Mouse (Mus musculus) intestine, embryonic 16.5 days (tissue): Measurements from ENCODE around the gene Sorcs2. TPM values are rescaled to one million over a fixed set of nuclear protein-coding genes. Genes with fewer than 3 reads are reported as not detected.

Experiments used
- ATAC-seq: fragments of 200-750 bp; cut with Nextera tagmentation; 2 replicates; pipeline ENCODE4 v1.8.0; 2017; ENCODE audit warnings: moderate TSS enrichment, moderate library complexity
- H3K27ac ChIP-seq: fragments of 300-500 bp; sonication (generic); 2 replicates; pipeline ENCODE4 v1.5.1; 2014; ENCODE audit warnings: mild to moderate bottlenecking, low read length
- H3K27me3 ChIP-seq: fragments of 300-500 bp; sonication (generic); replicated peaks from 2 replicates; pipeline ENCODE4 v1.6.1; 2014; ENCODE audit warnings: low read length, control low read depth, mixed read lengths; ENCODE audit not compliant: control insufficient read depth, insufficient read depth
- H3K36me3 ChIP-seq: fragments of 300-500 bp; sonication (generic); 2 replicates; pipeline ENCODE4 v1.6.1; 2014; ENCODE audit warnings: low read length, control low read depth; ENCODE audit not compliant: control insufficient read depth, insufficient read depth
- H3K4me1 ChIP-seq: fragments of 300-500 bp; sonication (generic); 2 replicates; pipeline ENCODE4 v1.6.1; 2014; ENCODE audit warnings: low read length, control low read depth, mixed read lengths; ENCODE audit not compliant: control insufficient read depth, insufficient read depth
- H3K4me2 ChIP-seq: fragments of 300-500 bp; sonication (generic); 2 replicates; pipeline ENCODE4 v1.6.1; 2014; ENCODE audit warnings: low read depth, low read length, control low read depth
- H3K4me3 ChIP-seq: fragments of 300-500 bp; sonication (generic); 2 replicates; pipeline ENCODE4 v1.5.1; 2014; ENCODE audit warnings: mild to moderate bottlenecking, low read length
- H3K9ac ChIP-seq: fragments of 300-500 bp; sonication (generic); 2 replicates; pipeline ENCODE4 v1.6.1; 2014; ENCODE audit warnings: low read depth, low read length
- H3K9me3 ChIP-seq: fragments of 300-500 bp; sonication (generic); 2 replicates; pipeline ENCODE4 v1.6.1; 2016; ENCODE audit warnings: low read length, control low read depth; ENCODE audit not compliant: control insufficient read depth
- WGBS: fragments of 180-500 bp; shearing (Covaris S2); extraction: QIAGEN DNeasy Blood & Tissue Kit; methylation state at CpG from one replicate; pipeline ENCODE4 v1.1.7; 2014; 5-methylcytosine and 5-hydroxymethylcytosine counted together
- polyA plus RNA-seq: library from polyadenylated mRNA; unstranded; fragments of >200 nt; fragmentation: Nextera tagmentation; extraction: Ambion mirVana; gene quantifications from 2 replicates; pipeline ENCODE4 v1.2.1, GENCODE M21; 2015

Sorcs2 gene
- polyA plus RNA-seq, 1 experiment from 2014 or later = 8.3 TPM

GRCm38 (mm10) chr5:35981976-35982375 lies 416.0 kb downstream of the Sorcs2 start:
- Histone ChIP-seq H3K36me3 (peaks cover 4% of the 10 kb centered on the region; the same call in 1 of the 2 replicates), H3K4me2 (no peak overlapping the region)
- WGBS = 38% methylated on average over 4 of the region's 4 CpGs

DNA sequence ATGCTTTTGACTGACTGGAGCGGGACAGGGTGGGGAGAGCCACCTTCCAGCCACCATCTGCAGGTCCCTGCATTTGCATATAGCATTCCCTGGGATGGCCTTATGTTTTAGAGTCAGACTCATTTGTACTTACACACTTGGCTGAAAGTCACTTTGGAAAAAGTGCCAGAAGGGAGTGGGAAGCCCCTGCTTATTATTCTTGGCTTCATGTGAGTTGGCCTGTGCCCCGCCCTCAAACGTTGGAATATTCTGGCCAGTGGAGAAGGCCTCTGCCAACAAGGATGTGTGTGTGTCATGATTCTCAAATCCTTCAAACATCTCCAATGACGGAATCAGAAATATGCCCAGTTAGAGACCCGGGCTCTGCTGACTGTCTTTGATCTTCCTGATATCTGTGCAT lies 416.6 kb downstream of the Sorcs2 start:
- no peak overlapping the region for H3K4me2 ChIP-seq
- no peaks in the 10 kb centered on the region for H3K9me3 ChIP-seq
- H3K4me1 ChIP-seq = no peaks in the 10 kb centered on the region
- H3K9ac ChIP-seq = no peak overlapping the region
- no peak overlapping the region for H3K4me3 ChIP-seq
- WGBS = 81% methylated on average over 5 of the region's 5 CpGs
- ATAC-seq = no peak
- H3K36me3 ChIP-seq = 0 out of 2 replicates have a peak, but pooled peaks cover 4% of the 10 kb centered on the region
- no peak overlapping the region for H3K27ac ChIP-seq
- H3K27me3 ChIP-seq = no peaks in the 10 kb centered on the region

More at GRCm38 (mm10) chr5:35981976-35982375, 416.0 kb downstream of the Sorcs2 start:
- H3K4me3 ChIP-seq = no peak overlapping the region
- H3K9me3 ChIP-seq = no peaks in the 10 kb centered on the region
- H3K9ac ChIP-seq = no peak overlapping the region
- no peaks in the 10 kb centered on the region for H3K27me3 ChIP-seq
- no peaks in the 10 kb centered on the region for H3K4me1 ChIP-seq
- H3K27ac ChIP-seq = no peak overlapping the region
- ATAC-seq = peak; percentile 58; the same call in 1 of the 2 replicates

DNA sequence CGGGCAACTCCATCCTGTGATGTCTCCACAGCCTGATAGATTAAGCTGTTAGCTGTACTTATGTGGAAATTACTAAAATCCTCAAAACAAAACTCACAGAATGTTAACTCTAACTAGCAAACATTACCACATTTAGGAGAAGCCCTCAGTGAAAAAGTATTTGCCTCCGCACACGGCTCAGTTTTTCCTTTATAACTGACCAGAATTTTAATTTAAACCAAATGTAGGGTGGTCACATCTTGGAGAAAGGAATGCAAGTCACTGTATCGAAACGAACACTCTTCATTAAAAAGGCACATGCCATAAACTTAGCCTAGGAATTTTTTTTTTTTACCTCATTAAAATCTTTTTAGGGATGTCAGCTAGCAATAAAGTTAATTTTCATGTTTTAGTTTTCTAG lies 417.4 kb downstream of the Sorcs2 start:
- H3K27ac ChIP-seq = no peak overlapping the region
- H3K4me2 ChIP-seq = no peak overlapping the region
- 91% methylated on average over 5 of the region's 5 CpGs for WGBS
- H3K36me3 ChIP-seq = 0 out of 2 replicates have a peak, but pooled peaks cover 4% of the 10 kb centered on the region
- no peaks in the 10 kb centered on the region for H3K4me1 ChIP-seq
- H3K4me3 ChIP-seq = no peak overlapping the region
- no peaks in the 10 kb centered on the region for H3K27me3 ChIP-seq
- H3K9ac ChIP-seq = no peak overlapping the region
- no peak for ATAC-seq
- H3K9me3 ChIP-seq = no peaks in the 10 kb centered on the region

DNA sequence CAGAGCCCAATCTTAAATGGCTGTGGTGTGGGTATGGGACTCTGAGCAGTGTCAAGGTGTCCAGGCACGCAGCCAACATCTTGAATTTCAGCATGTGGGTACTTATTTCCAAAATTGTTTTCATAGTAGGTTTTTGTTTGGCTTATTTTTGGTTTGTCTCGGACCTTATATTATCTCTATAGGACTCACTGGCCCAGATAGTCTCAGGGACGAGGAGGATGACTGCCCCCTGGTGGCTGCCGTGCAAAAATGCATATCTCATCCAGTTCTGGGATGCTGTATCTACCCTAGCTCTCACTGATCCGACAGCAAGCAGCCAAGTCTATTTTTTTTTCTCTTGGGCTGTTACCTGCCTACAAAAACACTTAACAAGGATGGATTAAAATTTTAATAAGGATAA lies 422.3 kb downstream of the Sorcs2 start:
- ATAC-seq = 0 out of 2 replicates have a peak, but pooled peaks have one; percentile 49

DNA sequence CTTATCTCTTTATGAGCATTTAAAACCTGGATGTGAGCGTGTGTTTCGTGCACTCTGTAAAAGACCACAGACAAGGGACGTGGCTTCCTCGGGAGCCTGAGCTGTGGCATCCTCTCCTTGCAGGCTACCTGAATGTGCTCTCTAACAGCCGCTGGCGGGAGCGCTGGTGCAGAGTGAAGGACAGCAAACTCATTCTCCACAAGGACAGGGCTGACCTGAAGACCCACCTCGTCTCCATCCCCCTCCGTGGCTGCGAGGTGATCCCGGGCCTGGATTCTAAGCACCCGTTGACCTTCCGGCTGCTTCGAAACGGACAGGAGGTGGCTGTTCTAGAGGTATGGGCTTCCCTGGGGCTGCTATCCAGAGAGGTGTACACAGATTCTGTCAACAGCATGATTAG lies 423.7 kb downstream of the Sorcs2 start:
- WGBS = 78% methylated on average over 15 of the region's 15 CpGs
- Histone ChIP-seq H3K4me3 (no peak overlapping the region), H3K36me3 (no peaks in the 10 kb centered on the region)

More for the DNA sequence above, 422.3 kb downstream of the Sorcs2 start:
- Histone ChIP-seq H3K4me1 (peaks cover 16% of the 10 kb centered on the region), H3K4me3 (no peak overlapping the region), H3K9ac (no peak overlapping the region), H3K27me3 (no peaks in the 10 kb centered on the region), H3K4me2 (no peak overlapping the region), H3K9me3 (no peaks in the 10 kb centered on the region), H3K27ac (no peak overlapping the region), H3K36me3 (no peaks in the 10 kb centered on the region)
- 11% methylated on average over 5 of the region's 5 CpGs for WGBS

DNA sequence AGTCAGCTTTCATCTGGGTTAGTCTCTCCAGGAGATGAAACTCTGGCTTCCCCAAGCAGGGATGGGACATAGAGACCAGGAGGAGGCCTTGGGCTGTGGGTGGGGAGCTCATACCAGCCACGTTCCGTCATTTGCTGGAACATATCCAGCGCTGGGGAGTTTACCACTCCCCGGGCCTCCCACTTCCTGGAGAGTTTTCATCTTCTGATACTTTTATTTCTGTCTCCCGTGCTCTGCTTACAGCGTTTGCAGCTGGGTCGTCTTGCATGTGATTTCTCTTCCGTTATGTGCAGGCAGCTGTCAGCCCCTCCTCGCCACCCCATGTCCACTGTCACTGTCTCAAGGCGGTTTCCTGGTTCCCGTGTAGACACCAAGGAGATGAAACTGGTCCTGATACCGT lies 424.1 kb downstream of the Sorcs2 start:
- H3K36me3 ChIP-seq = peaks cover under 1% of the 10 kb centered on the region; the same call in 1 of the 2 replicates
- WGBS = 39% methylated on average over 12 of the region's 12 CpGs
- H3K4me2 ChIP-seq = peak overlapping the region; percentile 23; the same call in 1 of the 2 replicates
- peak overlapping the region; percentile 76 for H3K27ac ChIP-seq
- peak; percentile 79 for ATAC-seq
- no peaks in the 10 kb centered on the region for H3K27me3 ChIP-seq
- H3K9me3 ChIP-seq = no peaks in the 10 kb centered on the region
- peaks cover 23% of the 10 kb centered on the region for H3K4me1 ChIP-seq
- H3K4me3 ChIP-seq = no peak overlapping the region
- H3K9ac ChIP-seq = peak overlapping the region; percentile 0; the same call in 1 of the 2 replicates

More for the DNA sequence above, 423.7 kb downstream of the Sorcs2 start:
- H3K4me2 ChIP-seq = peak overlapping the region; percentile 23; the same call in 1 of the 2 replicates
- no peak for ATAC-seq
- 0 out of 2 replicates have a peak overlapping the region, but pooled peaks have one; percentile 41 for H3K9ac ChIP-seq
- no peaks in the 10 kb centered on the region for H3K9me3 ChIP-seq
- H3K4me1 ChIP-seq = peaks cover 23% of the 10 kb centered on the region
- no peaks in the 10 kb centered on the region for H3K27me3 ChIP-seq
- peak overlapping the region; percentile 67 for H3K27ac ChIP-seq

DNA sequence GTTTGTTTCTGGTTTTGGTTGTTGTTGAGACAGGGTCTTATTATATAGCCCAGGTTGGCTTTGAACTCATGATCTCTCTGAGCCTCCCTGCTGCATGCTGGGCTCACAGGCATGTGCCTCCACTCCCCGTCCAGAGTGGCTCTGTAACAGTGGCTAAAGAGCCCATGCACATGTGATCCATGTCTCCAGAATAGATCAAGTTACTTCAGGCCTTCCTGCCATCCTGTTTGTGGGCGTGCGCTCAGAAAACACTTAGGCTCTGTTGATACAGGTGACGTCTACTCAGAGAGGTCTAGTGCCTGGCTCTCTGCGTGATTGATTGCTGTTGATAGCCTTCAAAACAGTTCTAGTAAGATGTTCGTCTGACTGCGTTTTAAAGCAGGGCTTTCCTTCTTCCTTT lies 425.2 kb downstream of the Sorcs2 start:
- Histone ChIP-seq H3K4me3 (no peak overlapping the region), H3K27me3 (no peaks in the 10 kb centered on the region), H3K9ac (no peak overlapping the region), H3K36me3 (peaks cover 10% of the 10 kb centered on the region), H3K9me3 (no peaks in the 10 kb centered on the region), H3K4me1 (peaks cover 23% of the 10 kb centered on the region), H3K27ac (no peak overlapping the region), H3K4me2 (no peak overlapping the region)
- WGBS = 56% methylated on average over 7 of the region's 7 CpGs
- no peak; the same call in 1 of the 2 replicates for ATAC-seq

DNA sequence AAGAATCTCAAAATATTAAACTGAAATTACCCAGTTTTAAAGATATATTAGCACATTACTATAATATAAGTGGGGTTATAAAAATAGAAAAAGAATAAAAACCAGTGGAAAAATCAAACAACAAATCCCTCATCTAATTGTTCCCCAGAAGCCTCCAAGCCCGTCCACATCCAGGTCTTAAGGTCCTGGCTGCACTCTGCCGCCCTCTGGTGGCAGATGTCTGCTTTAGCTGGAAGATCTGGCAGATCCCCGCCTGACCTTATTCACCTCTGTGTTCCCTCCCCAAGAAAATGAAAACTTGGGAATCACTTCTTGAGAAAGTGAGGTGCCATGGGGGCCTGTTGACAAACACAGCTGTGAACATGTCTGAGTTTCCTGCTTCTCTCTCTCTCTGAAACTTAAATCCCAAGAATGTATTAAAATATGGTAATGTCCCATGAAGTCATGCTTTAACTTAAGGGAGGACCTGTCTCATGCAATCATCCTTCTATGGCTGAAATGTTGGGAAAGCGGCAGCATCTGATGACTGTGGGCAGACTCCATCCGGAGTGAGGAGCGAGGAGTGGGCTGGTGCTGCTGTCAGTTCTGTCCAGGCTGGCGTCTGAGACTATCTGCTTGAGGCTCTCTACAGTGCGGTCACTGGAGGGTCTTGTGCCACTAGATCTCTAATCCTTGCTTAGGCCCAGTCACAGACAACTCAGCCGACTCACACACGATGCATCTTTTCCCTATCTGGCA lies 425.9 kb downstream of the Sorcs2 start:
- no peak for ATAC-seq
- no peak overlapping the region for H3K27ac ChIP-seq
- H3K27me3 ChIP-seq = no peaks in the 10 kb centered on the region
- H3K36me3 ChIP-seq = peaks cover 10% of the 10 kb centered on the region
- H3K9me3 ChIP-seq = no peaks in the 10 kb centered on the region
- H3K4me2 ChIP-seq = no peak overlapping the region
- no peak overlapping the region for H3K4me3 ChIP-seq
- H3K9ac ChIP-seq = no peak overlapping the region
- WGBS = 62% methylated on average over 10 of the region's 10 CpGs
- H3K4me1 ChIP-seq = peaks cover 23% of the 10 kb centered on the region

- H3K27ac ChIP-seq = peak overlapping the region; percentile 64
- no peak overlapping the region for H3K9ac ChIP-seq
- WGBS = 54% methylated on average over 12 of the region's 12 CpGs
- H3K9me3 ChIP-seq = no peaks in the 10 kb centered on the region
- no peak overlapping the region for H3K4me2 ChIP-seq
- ATAC-seq = peak; percentile 36; the same call in 1 of the 2 replicates
- no peak overlapping the region for H3K4me3 ChIP-seq
- peaks cover 20% of the 10 kb centered on the region for H3K36me3 ChIP-seq
- peaks cover 23% of the 10 kb centered on the region for H3K4me1 ChIP-seq
- no peaks in the 10 kb centered on the region for H3K27me3 ChIP-seq
Measured at GRCm38 (mm10) chr5:35970380-35971105, 427.4 kb downstream of the Sorcs2 start.
